Mouse (Mus musculus): ENCODE measurements around the gene 4930519G04Rik. TPM values are rescaled to one million over a fixed set of nuclear protein-coding genes. Genes with fewer than 3 reads are reported as not detected.
"Not testable (repeated sequence)": the region's sequence is repeated elsewhere in the genome, so short reads cannot be mapped to it uniquely, and the experiment has no call there.

The 4930519G04Rik gene
- total RNA-seq, 2 experiments from 2014 or later = not detected

- no peak for DNase-seq
- intact Hi-C loops (cut with DNase I) = no loop called here
Observed at GRCm38 (mm10) chr5:114836886-114837285, 16.6 kb upstream of the 4930519G04Rik start.

GRCm38 (mm10) chr5:114840481-114840880, 13.0 kb upstream of the 4930519G04Rik start:
- DNase-seq; intact Hi-C loops (cut with DNase I): not testable (repeated sequence)

- DNase-seq; intact Hi-C loops (cut with DNase I): not testable (repeated sequence)
Observed at GRCm38 (mm10) chr5:114842155-114842554, 11.3 kb upstream of the 4930519G04Rik start.

GRCm38 (mm10) chr5:114842674-114843073, 10.8 kb upstream of the 4930519G04Rik start:
- intact Hi-C loops (cut with DNase I) = no loop called here
- no peak for DNase-seq

- DNase-seq; intact Hi-C loops (cut with DNase I): not testable (repeated sequence)
Observed at GRCm38 (mm10) chr5:114844371-114844770, 9.1 kb upstream of the 4930519G04Rik start.

GRCm38 (mm10) chr5:114851565-114852236, 1.8 kb upstream of the 4930519G04Rik start:
- intact Hi-C loops (cut with DNase I) = no loop called here

GRCm38 (mm10) chr5:114858582-114858981, 5.1 kb downstream of the 4930519G04Rik start, which contains the start of gene Gm9936:
Gene Gm9936, minus strand, starts transcription at chr5:114858682.
- DNase-seq = peak in 1 of 2 experiments; percentile 7
- intact Hi-C loops (cut with DNase I) = no loop called here

More at GRCm38 (mm10) chr5:114851565-114852236, 1.8 kb upstream of the 4930519G04Rik start:
- no peak for DNase-seq

- DNase-seq = peak; percentile 55 to 61
- intact Hi-C loops (cut with DNase I) = no loop called here
Observed at GRCm38 (mm10) chr5:114859253-114859652, 5.8 kb downstream of the 4930519G04Rik start.

GRCm38 (mm10) chr5:114861730-114862129, 8.3 kb downstream of the 4930519G04Rik start:
- intact Hi-C loops (cut with DNase I) = no loop called here
- no peak for DNase-seq

GRCm38 (mm10) chr5:114864813-114865212, 11.3 kb downstream of the 4930519G04Rik start:
- no peak for DNase-seq
- intact Hi-C loops (cut with DNase I) = no loop called here

- no peak for DNase-seq
- intact Hi-C loops (cut with DNase I) = no loop called here
Observed at GRCm38 (mm10) chr5:114865279-114865678, 11.8 kb downstream of the 4930519G04Rik start.

GRCm38 (mm10) chr5:114875858-114876257, 22.4 kb downstream of the 4930519G04Rik start:
- no peak for DNase-seq
- intact Hi-C loops (cut with DNase I) = no loop called here

- DNase-seq = no peak
- intact Hi-C loops (cut with DNase I) = no loop called here
Observed at GRCm38 (mm10) chr5:114876331-114876730, 22.9 kb downstream of the 4930519G04Rik start.

- no peak for DNase-seq
Observed at GRCm38 (mm10) chr5:114877487-114877886, 24.0 kb downstream of the 4930519G04Rik start.

GRCm38 (mm10) chr5:114879399-114879798, 25.9 kb downstream of the 4930519G04Rik start:
- intact Hi-C loops (cut with DNase I) = no loop called here
- DNase-seq = no peak

More at GRCm38 (mm10) chr5:114877487-114877886, 24.0 kb downstream of the 4930519G04Rik start:
- intact Hi-C loops (cut with DNase I) = no loop called here

GRCm38 (mm10) chr5:114882319-114882718, 28.9 kb downstream of the 4930519G04Rik start:
- DNase-seq; intact Hi-C loops (cut with DNase I): not testable (repeated sequence)

GRCm38 (mm10) chr5:114883022-114883421, 29.6 kb downstream of the 4930519G04Rik start:
- no peak for DNase-seq
- intact Hi-C loops (cut with DNase I) = no loop called here

GRCm38 (mm10) chr5:114886801-114887200, 33.3 kb downstream of the 4930519G04Rik start:
- no peak for DNase-seq
- intact Hi-C loops (cut with DNase I) = no loop called here

- no peak for DNase-seq
- intact Hi-C loops (cut with DNase I) = no loop called here
Observed at GRCm38 (mm10) chr5:114888995-114889394, 35.5 kb downstream of the 4930519G04Rik start.

- intact Hi-C loops (cut with DNase I) = no loop called here
- no peak for DNase-seq
Observed at GRCm38 (mm10) chr5:114895542-114895941, 42.1 kb downstream of the 4930519G04Rik start.

GRCm38 (mm10) chr5:114896688-114897373, 43.4 kb downstream of the 4930519G04Rik start, which contains the start of gene Oasl2:
Gene Oasl2, plus strand, starts transcription at chr5:114896936.
- DNase-seq = peak in 1 of 2 experiments; percentile 24
- intact Hi-C loops (cut with DNase I) = no loop called here
